Mouse (Mus musculus) embryo, embryonic 9.5 days (tissue): Measurements from ENCODE around the gene Pygl.

ENCODE experiments used
- DNase-seq: peaks from one replicate; pipeline ENCODE4 v3.0.0-alpha.2; 2017; ENCODE audit errors: extremely low spot score

The Pygl gene

DNA sequence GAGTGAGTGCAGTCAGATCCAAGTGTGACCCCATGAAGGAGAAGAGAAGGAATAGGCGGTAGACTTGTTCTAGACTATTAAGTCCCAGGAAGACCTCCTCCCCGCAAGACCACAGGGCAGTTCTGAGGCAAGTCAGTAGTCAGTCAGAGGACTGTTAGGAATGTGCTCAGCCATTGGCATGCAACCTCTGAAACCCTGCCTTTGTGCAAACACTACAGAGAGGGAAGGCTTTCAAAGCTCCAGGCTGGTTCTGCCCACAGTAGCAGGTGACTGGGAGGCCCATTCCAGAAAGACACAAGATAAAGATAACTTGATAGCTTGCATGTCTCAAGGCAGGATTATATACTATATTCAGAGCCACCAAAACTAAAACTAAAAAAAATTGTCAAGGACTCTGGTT, at the start of gene Pygl:
Gene Pygl (minus strand): TSS at position 195 of the 400 bp plus-strand sequence.
- no peak for DNase-seq

DNA sequence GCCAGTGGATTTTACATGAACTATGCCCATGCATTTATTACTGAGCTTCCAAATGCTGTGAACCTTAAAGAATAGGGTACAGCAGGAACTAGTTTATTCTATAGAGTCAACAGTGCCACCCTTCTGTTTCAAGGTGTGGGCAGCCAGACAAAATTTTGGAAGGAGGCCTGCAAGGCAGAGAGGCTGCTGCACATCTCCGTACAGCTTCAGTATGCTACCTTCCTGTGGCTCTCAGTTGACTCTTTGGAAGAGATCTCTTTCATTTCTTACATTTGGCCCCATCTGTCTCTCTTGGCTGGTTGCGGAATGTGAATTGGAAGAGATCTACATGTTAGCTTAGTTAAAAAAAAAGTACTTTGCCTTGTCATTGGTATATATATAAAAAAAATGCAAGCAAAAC, 49.6 kb upstream of the Pygl start:
- DNase-seq, result no peak

GRCm38 (mm10) chr12:70280381-70280780, 49.1 kb upstream of the Pygl start:
- DNase-seq, result no peak

- DNase-seq, result no peak
Measured at GRCm38 (mm10) chr12:70277071-70277939, 46.0 kb upstream of the Pygl start.

DNA sequence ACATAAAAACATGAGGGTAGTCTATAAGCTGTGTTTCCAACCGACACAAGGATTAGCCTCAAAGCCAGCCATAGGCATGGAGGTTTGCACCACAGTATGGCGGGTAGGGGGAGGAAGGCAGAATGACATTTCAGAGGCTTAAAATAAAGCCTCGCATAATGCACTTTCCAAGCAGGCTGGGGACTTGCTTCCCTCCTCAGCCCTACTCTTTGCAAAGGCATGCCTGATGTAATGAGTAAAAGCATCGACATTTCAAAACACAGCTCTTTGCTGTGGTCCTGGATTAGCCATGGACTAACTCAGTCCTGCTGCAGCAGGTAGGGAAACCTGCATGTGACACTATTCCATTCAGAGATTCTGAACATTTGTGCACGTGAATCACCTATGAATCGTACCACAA, 38.4 kb upstream of the Pygl start:
- no peak for DNase-seq

GRCm38 (mm10) chr12:70267314-70267713, 36.0 kb upstream of the Pygl start:
- DNase-seq, result no peak

GRCm38 (mm10) chr12:70266494-70266931, 35.2 kb upstream of the Pygl start:
- peak; percentile 50 for DNase-seq

- peak; percentile 42 for DNase-seq
Measured at GRCm38 (mm10) chr12:70263721-70264120, 32.4 kb upstream of the Pygl start.

GRCm38 (mm10) chr12:70262271-70262953, 31.1 kb upstream of the Pygl start:
- DNase-seq, result no peak

DNA sequence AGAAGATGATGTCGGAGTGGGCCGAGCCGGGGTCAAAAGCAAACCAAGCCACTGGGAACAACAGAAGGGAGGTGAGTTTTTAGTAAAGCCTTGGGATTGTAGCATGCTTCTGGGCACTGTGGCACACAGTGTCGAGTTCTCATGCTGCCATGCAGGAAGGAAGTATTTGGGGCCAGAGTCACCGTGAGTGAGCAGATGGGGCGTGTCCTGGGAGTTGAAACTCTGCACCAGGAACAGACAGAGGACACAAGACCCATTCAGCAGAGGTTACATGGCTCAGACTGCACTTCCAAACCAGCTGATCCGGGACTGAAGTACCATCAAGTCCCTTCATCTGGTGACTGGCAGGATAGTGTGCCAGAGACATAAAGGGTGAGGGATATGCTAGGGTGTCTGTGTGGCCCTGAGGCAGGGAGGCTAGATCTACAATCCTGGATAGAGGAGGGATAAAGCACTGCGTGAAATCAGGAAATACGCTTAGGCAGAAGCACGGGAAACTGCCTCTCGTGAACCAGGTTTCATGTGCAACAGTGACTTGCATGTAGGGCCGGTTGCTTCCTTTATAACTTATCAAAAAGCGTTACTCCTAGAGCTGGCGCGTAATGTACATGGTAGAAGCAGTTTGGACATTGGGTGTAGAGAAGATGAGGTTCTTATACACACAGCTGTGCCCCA, 20.1 kb upstream of the Pygl start:
- DNase-seq, result no peak

- no peak for DNase-seq
Measured at GRCm38 (mm10) chr12:70249616-70250157, 18.4 kb upstream of the Pygl start.

DNA sequence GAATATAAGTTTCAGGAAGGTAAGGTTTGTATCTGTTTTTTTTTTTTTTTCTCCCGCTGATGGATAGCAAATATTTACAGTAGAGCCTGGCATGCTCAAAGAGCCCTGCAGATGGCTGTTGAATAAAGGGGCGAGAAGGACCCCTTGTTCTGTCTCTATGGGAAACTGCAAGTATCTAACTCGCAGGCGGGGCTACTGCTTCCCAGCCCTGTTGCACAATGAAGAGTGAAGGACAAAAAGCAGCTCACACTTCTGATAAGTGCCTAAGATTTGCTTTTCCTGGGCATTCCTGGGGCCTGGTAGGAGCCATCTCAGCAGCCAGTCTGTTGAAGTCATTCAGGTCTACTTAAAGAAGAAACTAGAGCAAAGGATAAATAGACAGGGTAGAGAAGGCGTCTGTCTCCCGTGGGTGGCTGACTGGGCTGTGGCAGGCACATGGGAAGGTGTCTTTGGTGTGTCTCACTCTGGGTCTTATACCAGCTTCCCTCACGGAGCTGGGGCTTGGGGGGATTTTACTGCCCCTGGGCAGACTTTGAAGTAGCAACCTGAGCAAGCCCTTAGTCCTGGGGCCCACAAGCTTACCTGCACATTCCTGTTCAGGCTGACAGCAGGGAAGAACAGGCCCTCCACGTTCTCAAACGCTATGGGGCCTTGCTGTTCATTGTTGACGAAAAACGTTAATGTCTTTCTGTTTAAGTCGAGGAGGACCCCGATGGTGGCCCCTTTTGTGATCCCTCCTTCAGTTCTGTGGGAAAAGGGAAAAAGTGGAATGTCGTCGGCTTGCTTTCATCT, 16.6 kb upstream of the Pygl start:
- DNase-seq, result no peak

- no peak for DNase-seq
Measured at GRCm38 (mm10) chr12:70242550-70242949, 11.3 kb upstream of the Pygl start.

GRCm38 (mm10) chr12:70239741-70240140, 8.5 kb upstream of the Pygl start:
- no peak for DNase-seq

DNA sequence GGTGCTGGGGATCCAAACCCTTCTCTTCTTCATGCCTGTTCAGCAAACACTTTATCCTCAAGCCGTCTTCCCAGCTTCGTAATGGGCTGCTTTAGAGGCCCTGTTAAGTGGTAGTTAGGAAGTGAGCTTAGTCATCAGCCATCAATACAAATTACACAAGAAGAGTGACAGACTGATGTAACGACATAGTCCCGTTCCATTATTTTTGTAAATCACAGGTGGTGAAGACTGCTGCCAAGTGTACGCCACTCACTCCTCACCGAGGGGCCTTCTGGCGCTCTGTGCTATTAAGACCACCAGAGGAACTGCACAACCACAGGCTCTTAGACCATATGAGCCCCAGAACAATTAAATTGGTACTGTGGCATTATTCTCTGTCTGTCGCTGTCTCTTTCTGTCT, 7.3 kb upstream of the Pygl start:
- no peak for DNase-seq

DNA sequence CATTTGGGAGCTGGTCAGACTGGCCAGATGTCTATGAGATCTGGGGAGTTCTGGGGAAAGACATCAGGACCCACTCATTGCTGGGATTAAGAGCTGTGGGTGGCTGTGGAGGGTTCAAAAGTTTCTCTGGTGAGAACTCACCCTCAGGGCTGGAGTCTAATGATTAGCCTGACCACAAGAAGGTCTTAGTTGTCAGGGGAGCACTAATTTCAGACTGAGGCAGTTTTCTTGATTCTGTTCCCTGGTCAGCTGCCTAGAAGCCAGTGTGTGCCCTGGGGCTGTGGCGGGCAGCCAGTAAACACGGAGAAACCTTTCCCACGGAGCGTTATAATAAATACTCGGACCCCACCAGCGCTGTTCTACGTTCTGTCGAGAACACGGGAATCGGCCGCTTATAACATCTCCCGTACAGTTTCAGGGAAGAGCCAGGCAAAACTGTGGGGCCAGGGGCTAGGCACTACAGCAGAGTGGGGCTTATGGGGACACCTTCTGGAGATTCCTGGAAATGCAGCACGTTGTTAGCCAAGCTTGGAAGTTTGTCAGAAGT, 3.7 kb upstream of the Pygl start:
- DNase-seq, result peak; percentile 80

- DNase-seq, result peak; percentile 66
Measured at GRCm38 (mm10) chr12:70234411-70234810, 3.1 kb upstream of the Pygl start.

DNA sequence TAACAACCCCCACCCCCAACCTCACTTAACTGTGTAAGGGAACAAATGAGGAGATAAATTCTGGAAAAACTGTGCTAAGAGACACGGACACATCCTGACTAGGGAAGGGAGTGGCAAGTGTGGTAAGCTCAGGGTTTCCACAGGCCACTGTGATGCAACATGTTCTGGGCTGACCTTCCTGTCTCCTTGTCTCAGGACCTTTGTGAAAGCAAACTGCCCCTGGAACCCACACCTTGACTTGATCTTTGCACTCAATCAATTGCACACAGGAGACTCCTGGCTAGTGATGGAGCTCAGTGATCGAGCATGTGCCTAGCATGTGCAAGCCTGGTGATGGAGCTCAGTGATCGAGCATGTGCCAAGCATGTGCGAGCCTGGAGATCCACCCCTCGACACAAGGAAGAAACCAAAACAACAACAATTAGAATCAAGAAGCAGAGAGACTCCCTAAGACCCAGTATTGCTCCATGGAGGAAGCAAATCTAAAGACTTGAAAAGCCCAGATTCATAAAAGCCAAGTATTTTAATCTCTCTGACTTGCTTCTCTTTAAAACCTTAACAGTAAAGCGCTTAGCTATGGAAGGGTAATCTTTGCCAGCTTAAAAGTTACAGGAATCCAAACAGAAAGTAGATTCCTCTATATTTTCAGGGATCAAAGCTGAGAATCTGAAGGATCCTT, 2.5 kb upstream of the Pygl start:
- DNase-seq, result no peak

DNA sequence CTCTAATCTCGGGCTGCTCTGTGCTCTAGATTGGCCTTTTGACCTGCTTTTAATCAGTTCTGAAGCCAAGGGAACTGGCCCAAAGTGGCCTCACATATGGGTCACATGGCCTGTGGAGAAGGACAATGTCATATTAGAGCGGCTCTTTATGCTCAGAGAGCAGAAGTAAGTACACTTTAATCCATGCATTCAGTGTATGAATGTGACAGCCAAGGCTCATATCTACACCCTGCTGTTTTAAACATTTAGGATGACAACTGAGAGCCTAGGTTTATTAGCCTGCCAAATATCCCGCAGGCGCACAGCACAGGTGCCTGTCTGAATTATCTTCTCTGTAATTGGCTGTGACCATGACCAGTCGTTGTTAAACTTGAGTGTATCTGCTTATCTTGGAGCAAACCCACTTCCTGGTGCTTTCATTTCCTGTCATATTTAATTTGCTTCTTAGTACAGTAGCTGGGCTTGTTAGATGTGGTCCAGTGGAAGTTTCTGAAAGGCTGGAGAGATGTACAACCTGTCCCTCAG, 794 bp upstream of the Pygl start:
- DNase-seq, result no peak

GRCm38 (mm10) chr12:70228155-70228554, 3.1 kb downstream of the Pygl start:
- DNase-seq, result no peak
